Mouse (Mus musculus): ENCODE results near the gene Arhgdib. TPM values are rescaled to one million over a fixed set of nuclear protein-coding genes. Genes with fewer than 3 reads are reported as not detected.

Arhgdib gene
- polyA plus RNA-seq (2017; shearing (Covaris generic)) = 1,386 TPM

DNA sequence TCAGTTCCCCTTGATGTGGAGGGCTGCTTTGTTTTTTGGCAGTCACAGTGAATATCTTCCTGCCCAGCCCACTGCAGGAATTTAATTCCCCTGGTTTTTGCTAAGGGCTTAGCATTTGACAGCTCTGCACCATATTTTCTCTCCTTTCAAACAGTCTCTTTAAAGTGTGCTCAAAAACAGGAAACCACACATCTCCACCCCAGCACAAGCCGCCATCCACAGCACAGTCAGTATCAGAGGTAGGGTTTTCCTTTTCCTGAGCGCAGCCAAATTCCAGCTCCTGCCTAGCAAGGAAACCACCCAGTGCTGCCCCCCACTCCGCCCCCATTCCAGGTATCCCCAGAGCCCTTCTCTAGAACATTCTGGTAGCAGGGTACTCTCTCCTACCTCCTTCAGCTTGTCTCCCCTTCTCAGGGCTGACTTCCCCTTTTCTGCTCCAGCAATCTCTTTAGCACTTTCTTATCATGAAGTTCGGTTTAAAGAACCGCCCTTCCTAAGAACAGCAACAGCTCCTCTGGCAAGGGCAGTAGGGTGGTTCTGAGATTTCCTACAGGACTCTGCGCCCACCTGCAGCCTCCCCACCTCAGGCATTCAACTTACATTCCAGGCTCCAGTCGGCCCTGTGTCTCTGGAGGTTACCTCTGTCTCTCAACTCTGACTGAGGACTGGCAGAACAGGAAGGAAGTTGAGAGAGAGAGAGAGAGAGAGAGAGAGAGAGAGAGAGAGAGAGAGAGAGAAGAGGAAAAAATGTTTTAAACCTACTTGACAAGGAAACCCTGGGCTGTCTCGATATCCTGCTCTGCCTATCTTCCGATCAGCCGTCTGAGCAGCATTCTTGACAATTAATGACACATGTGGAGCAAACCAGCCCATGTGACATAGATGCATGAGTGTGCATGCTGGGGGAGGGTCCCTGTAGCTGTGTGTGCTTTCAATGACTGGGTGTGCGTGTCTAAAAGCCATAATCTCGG, at the start of gene Arhgdib:
Gene Arhgdib, minus strand, starts transcription at position 849 of the 971 bp plus-strand sequence.

DNA sequence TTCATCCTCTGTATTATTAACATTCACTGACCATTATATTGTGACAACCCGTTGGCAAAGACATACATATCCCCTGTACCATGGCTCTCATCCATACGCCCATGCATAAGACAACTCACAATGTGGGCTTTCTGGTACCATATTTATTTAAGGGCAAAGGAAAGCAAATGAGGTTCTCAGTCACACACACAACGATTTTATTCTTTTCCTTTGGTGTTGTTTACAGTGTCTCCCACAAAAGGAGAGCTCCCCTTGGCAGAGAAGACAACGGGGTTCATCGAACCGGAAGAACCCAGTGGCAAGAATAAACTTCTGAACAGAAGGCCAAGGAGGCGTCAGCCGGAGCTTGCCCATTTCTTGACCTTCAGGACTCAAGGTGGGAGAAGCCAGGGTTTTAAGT, 18.2 kb downstream of the Arhgdib start, which contains the start of gene Pde6h:
Gene Pde6h, plus strand, starts transcription at position 301 of the 400 bp plus-strand sequence.

DNA sequence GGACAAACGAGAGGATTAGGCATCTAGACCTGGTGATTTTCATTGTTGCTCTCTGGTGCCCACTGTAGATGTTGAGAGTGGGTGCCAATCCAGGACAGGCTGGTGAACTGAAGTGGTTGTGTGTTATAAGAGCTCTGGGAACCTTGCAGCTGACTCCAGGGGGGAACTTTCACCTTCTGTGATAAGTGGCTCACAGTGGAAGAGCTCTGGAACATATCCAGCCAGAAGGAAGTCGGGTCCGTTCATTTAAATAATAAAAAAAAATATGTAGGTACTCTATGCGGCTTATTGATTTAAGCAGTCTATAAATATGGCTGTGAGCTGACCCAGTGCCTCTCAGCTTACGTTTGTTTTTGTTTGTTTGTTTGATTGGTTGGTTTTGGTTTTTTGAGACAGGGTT, 19.6 kb downstream of the Arhgdib start, which contains the start of gene Erp27:
Gene Erp27, minus strand, starts transcription at position 101 of the 400 bp plus-strand sequence.

DNA sequence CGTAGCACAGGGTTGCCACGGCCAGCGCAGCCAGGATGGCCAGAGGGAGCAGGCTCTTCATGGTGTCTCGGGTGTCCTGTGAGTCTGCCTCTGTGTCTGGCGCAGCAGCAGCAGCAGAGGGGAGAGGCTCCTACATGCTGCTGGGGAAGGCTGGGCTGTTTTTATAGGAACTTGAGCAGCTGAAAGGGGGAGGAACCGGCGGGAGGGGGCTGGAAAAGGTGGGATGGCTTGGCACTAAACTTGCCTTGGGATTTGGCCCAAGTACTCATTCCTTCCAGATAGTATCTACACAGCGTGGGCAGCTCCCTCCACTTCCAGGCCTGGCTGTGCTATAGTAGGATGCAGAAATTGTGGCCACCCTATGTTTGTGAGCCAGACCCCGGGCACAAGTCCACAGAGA, 66.0 kb downstream of the Arhgdib start, which contains the start of gene Mgp:
Gene Mgp, minus strand, starts transcription at position 154 of the 400 bp plus-strand sequence.

Other genes starting within 250 kb of the Arhgdib start
- gene Gucy2c, start 160.1 kb downstream of the Arhgdib start, polyA plus RNA-seq (2017; shearing (Covaris generic)) = not detected
- gene Hist4h4, start 137.5 kb downstream of the Arhgdib start, polyA plus RNA-seq (2017; shearing (Covaris generic)) = 2.8 TPM
- gene H2afj, start 133.7 kb downstream of the Arhgdib start, polyA plus RNA-seq (2017; shearing (Covaris generic)) = 166 TPM
- 6.3 TPM for gene BC049715, start 114.3 kb downstream of the Arhgdib start, polyA plus RNA-seq (2017; shearing (Covaris generic))
- gene Wbp11, start 113.7 kb downstream of the Arhgdib start, polyA plus RNA-seq (2017; shearing (Covaris generic)) = 184 TPM
- not detected for gene Smco3, start 106.4 kb downstream of the Arhgdib start, polyA plus RNA-seq (2017; shearing (Covaris generic))
- 6.3 TPM for gene Art4, start 84.2 kb downstream of the Arhgdib start, polyA plus RNA-seq (2017; shearing (Covaris generic))
- gene Mgp, start 66.1 kb downstream of the Arhgdib start, polyA plus RNA-seq (2017; shearing (Covaris generic)) = not detected
- 2.1 TPM for gene Erp27, start 19.7 kb downstream of the Arhgdib start, polyA plus RNA-seq (2017; shearing (Covaris generic))
- gene Pde6h, start 18.1 kb downstream of the Arhgdib start, polyA plus RNA-seq (2017; shearing (Covaris generic)) = 0.09 TPM
- gene Rerg, start 228.6 kb upstream of the Arhgdib start, polyA plus RNA-seq (2017; shearing (Covaris generic)) = not detected